Mouse (Mus musculus) embryonic fibroblast, embryonic 13.5 days (primary cell): Measurements from ENCODE around the gene Slc12a6.

Experiments used
- CTCF ChIP-seq: IDR thresholded peaks from 2 replicates; pipeline ENCODE4 v1.5.1; 2011; ENCODE audit warnings: mild to moderate bottlenecking, control low read depth, low read length, moderate library complexity, borderline replicate concordance; ENCODE audit not compliant: insufficient read depth
- POLR2A ChIP-seq: IDR thresholded peaks from 2 replicates; pipeline ENCODE4 v1.6.1; 2011; ENCODE audit warnings: low read depth, mild to moderate bottlenecking, control low read depth, low read length, moderate library complexity

- TF ChIP-seq CTCF: no peak
- TF ChIP-seq POLR2A: no peak
Measured at GRCm38 (mm10) chr2:112373141-112373540, 107.5 kb downstream of the Slc12a6 start.
